Mouse (Mus musculus): ENCODE data around the gene Arl5a. TPM values are rescaled to one million over a fixed set of nuclear protein-coding genes. Genes with fewer than 3 reads are reported as not detected.

Arl5a gene
- polyA plus RNA-seq, 1 experiment from 2014 or later, result 63.6 TPM

Other genes starting within 250 kb of the Arl5a start
- gene Neb, start 46.4 kb downstream of the Arl5a start, polyA plus RNA-seq (2016; fragmentation: Nextera tagmentation; extraction: Ambion mirVana), result 11.2 and 14.9 TPM in 2 replicates